Mouse (Mus musculus): Measurements from ENCODE around the gene Klhdc1. TPM values are rescaled to one million over a fixed set of nuclear protein-coding genes. Genes with fewer than 3 reads are reported as not detected.

The Klhdc1 gene
- polyA plus RNA-seq, 1 experiment: 1.8 TPM

DNA sequence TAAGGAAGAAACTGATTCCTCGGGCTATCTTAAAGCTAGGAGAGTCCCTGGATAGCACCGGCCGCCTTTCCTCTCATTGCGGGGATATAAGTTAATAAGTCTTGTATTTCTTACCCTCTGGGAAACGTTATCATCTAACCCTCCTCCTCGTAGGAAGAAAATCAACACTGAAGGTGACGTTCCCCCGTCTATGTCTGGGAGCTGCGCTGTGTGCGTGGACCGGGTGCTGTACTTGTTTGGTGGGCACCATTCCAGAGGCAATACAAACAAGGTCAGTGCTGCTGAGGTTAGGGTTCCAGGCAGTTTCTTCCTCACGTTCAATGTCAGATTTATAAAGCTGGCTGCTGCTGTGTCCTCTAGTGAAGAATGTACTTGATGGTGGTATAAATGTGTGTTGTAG lies 61.2 kb downstream of the Klhdc1 start:
- Histone ChIP-seq H3K36me3 (ENCODE audit: control insufficient read depth, insufficient read depth) (peaks cover 54% of the 10 kb centered on the region), H3K27me3 (ENCODE audit: control insufficient read depth, insufficient read depth, insufficient read length) (no peaks in the 10 kb centered on the region)

DNA sequence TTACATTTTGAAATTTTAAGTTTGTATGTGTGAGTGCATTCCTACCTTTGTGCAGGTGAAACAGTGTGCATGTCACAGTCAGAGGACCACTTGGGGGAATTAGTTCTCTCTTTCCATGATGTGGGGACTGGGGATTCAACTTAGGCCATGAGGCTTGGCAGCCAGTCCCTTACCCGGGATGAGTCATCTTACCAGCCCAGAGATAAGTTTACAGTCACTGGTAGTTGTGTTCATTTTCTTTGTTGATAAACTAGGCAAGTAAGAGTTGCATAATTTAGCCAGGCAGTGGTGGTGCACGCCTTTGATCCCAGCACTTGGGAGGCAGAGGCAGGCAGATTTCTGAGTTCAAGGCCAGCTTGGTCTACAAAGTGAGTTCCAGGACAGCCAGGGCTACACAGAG lies 63.1 kb downstream of the Klhdc1 start:
- TF ChIP-seq MYOD1 (IDR thresholded peaks at IDR 0.05; ENCODE audit: control insufficient read depth, insufficient read length, low read depth) (no peak), FOSL1 (IDR thresholded peaks at IDR 0.05; ENCODE audit: insufficient read depth, low read length, poor library complexity, severe bottlenecking) (no peak), CEBPB (IDR thresholded peaks at IDR 0.05; ENCODE audit: low read depth) (no peak), MAX (IDR thresholded peaks at IDR 0.05) (no peak)
- H3K36me3 ChIP-seq (ENCODE audit: control insufficient read depth, insufficient read depth): peaks cover 72% of the 10 kb centered on the region
- peaks cover 15% of the 10 kb centered on the region for H3K79me3 ChIP-seq (ENCODE audit: low read depth)
- H3ac ChIP-seq (ENCODE audit: control insufficient read depth, insufficient read length, low read depth): no peak overlapping the region
- H3K4me3 ChIP-seq (ENCODE audit: insufficient read depth, poor library complexity, severe bottlenecking): no peak overlapping the region
- peaks cover 20% of the 10 kb centered on the region for H3K79me2 ChIP-seq (ENCODE audit: control insufficient read depth, insufficient read depth)
- H3K27me3 ChIP-seq (ENCODE audit: control insufficient read depth, insufficient read depth, insufficient read length): no peaks in the 10 kb centered on the region

More for the DNA sequence above, 61.2 kb downstream of the Klhdc1 start:
- H3K4me3 ChIP-seq (ENCODE audit: insufficient read depth, poor library complexity, severe bottlenecking): no peak overlapping the region
- no peak overlapping the region for H3ac ChIP-seq (ENCODE audit: control insufficient read depth, insufficient read length, low read depth)
- peaks cover 39% of the 10 kb centered on the region for H3K79me2 ChIP-seq (ENCODE audit: control insufficient read depth, insufficient read depth)
- peaks cover 29% of the 10 kb centered on the region for H3K79me3 ChIP-seq (ENCODE audit: low read depth)
- no peak for TF ChIP-seq MAX (IDR thresholded peaks at IDR 0.05)
- TF ChIP-seq CTCF (IDR thresholded peaks at IDR 0.05; ENCODE audit: control insufficient read depth, insufficient read depth, insufficient read length): no peak
- no peak for TF ChIP-seq MYOD1 (IDR thresholded peaks at IDR 0.05; ENCODE audit: control insufficient read depth, insufficient read length, low read depth)
- TF ChIP-seq CEBPB (IDR thresholded peaks at IDR 0.05; ENCODE audit: low read depth): no peak
- no peak for TF ChIP-seq USF1 (IDR thresholded peaks at IDR 0.05; ENCODE audit: low read depth)
- no peak for TF ChIP-seq FOSL1 (IDR thresholded peaks at IDR 0.05; ENCODE audit: insufficient read depth, low read length, poor library complexity, severe bottlenecking)
- no peak for TF ChIP-seq MYOG (IDR thresholded peaks at IDR 0.05; ENCODE audit: control insufficient read depth, extremely low read depth, insufficient read length)

DNA sequence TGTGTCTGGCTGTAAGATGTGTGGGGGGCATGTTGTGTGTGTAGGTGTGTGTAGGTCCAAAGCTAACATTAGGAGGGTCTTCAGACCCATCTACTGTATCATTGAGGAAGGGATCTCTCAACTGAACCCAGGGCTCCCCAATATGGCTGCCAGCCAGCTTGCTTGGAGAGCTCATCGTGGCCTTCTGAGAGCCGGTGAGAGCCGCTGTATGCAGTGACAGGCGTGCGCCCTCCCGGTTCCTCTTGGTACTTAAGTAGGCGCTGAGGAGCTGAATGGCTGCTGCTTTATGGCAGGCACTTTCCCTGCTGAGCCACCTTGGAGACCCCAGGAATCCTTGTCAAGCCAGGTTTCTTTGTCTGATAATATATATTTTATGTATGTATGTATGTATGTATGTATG lies 65.4 kb downstream of the Klhdc1 start:
- H3K79me2 ChIP-seq (ENCODE audit: control insufficient read depth, insufficient read depth): no peaks in the 10 kb centered on the region
- no peak overlapping the region for H3ac ChIP-seq (ENCODE audit: control insufficient read depth, insufficient read length, low read depth)
- no peaks in the 10 kb centered on the region for H3K27me3 ChIP-seq (ENCODE audit: control insufficient read depth, insufficient read depth, insufficient read length)
- H3K36me3 ChIP-seq (ENCODE audit: control insufficient read depth, insufficient read depth): peaks cover 82% of the 10 kb centered on the region
- H3K4me3 ChIP-seq (ENCODE audit: insufficient read depth, poor library complexity, severe bottlenecking): no peak overlapping the region
- peaks cover 2% of the 10 kb centered on the region for H3K79me3 ChIP-seq (ENCODE audit: low read depth)
- TF ChIP-seq MAX (IDR thresholded peaks at IDR 0.05) (no peak), USF1 (IDR thresholded peaks at IDR 0.05; ENCODE audit: low read depth) (no peak), CEBPB (IDR thresholded peaks at IDR 0.05; ENCODE audit: low read depth) (no peak), CTCF (IDR thresholded peaks at IDR 0.05; ENCODE audit: control insufficient read depth, insufficient read depth, insufficient read length) (no peak), MYOG (IDR thresholded peaks at IDR 0.05; ENCODE audit: control insufficient read depth, extremely low read depth, insufficient read length) (no peak), MYOD1 (IDR thresholded peaks at IDR 0.05; ENCODE audit: control insufficient read depth, insufficient read length, low read depth) (no peak), FOSL1 (IDR thresholded peaks at IDR 0.05; ENCODE audit: insufficient read depth, low read length, poor library complexity, severe bottlenecking) (no peak)

DNA sequence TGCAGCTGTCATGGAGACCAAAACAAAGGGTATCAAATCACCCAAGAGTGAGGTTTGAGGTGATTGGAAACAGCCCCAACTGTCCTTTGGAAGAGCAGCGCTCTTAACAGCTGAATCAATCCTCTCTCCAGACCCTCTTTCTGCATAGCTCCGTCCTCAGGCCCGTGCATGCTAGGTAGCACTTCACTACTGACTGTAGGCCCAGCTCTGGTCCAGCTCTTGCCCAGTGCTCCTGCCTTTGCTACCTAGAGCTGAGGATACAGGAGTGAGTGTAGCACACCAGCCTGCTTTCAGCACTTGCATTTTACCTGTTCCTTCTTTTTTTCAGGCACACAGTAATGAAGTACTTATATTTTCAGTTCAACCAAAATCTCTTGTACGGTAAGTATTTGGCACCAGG lies 68.7 kb downstream of the Klhdc1 start:
- Histone ChIP-seq H3K4me3 (ENCODE audit: insufficient read depth, poor library complexity, severe bottlenecking) (no peak overlapping the region), H3K79me3 (ENCODE audit: low read depth) (peaks cover 2% of the 10 kb centered on the region), H3K79me2 (ENCODE audit: control insufficient read depth, insufficient read depth) (no peaks in the 10 kb centered on the region), H3K27me3 (ENCODE audit: control insufficient read depth, insufficient read depth, insufficient read length) (no peaks in the 10 kb centered on the region), H3ac (ENCODE audit: control insufficient read depth, insufficient read length, low read depth) (no peak overlapping the region), H3K36me3 (ENCODE audit: control insufficient read depth, insufficient read depth) (peaks cover 92% of the 10 kb centered on the region)
- TF ChIP-seq USF1 (IDR thresholded peaks at IDR 0.05; ENCODE audit: low read depth): no peak
- TF ChIP-seq CEBPB (IDR thresholded peaks at IDR 0.05; ENCODE audit: low read depth): no peak
- no peak for TF ChIP-seq CTCF (IDR thresholded peaks at IDR 0.05; ENCODE audit: control insufficient read depth, insufficient read depth, insufficient read length)
- no peak for TF ChIP-seq MYOG (IDR thresholded peaks at IDR 0.05; ENCODE audit: control insufficient read depth, extremely low read depth, insufficient read length)

DNA sequence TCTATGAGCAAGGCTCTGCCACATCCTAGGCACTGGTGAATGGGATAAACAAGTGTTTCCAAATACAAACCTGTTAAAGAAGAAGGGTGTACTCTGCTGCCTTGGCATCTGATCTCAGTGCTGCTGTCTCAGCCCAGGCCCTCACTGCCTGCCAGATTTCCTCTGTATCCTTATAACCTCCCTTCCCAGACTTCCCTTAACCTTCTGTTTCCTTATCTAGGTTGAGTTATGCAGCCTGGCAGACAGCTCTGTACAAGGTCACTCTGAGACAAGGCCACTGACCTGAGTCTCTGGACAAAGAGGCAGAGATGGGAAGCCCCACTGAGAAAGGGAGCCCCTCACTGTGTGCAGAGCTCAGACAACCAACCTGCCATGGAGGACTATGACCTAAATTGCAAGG lies 77.5 kb downstream of the Klhdc1 start:
- peaks cover 91% of the 10 kb centered on the region for H3K36me3 ChIP-seq (ENCODE audit: control insufficient read depth, insufficient read depth)
- H3K79me3 ChIP-seq (ENCODE audit: low read depth): no peaks in the 10 kb centered on the region
- TF ChIP-seq MYOG (IDR thresholded peaks at IDR 0.05; ENCODE audit: control insufficient read depth, extremely low read depth, insufficient read length): no peak
- no peak for TF ChIP-seq USF1 (IDR thresholded peaks at IDR 0.05; ENCODE audit: low read depth)
- TF ChIP-seq MAX (IDR thresholded peaks at IDR 0.05): no peak
- TF ChIP-seq FOSL1 (IDR thresholded peaks at IDR 0.05; ENCODE audit: insufficient read depth, low read length, poor library complexity, severe bottlenecking): no peak
- TF ChIP-seq CEBPB (IDR thresholded peaks at IDR 0.05; ENCODE audit: low read depth): no peak
- no peak for TF ChIP-seq CTCF (IDR thresholded peaks at IDR 0.05; ENCODE audit: control insufficient read depth, insufficient read depth, insufficient read length)
- TF ChIP-seq MYOD1 (IDR thresholded peaks at IDR 0.05; ENCODE audit: control insufficient read depth, insufficient read length, low read depth): no peak
- H3K4me3 ChIP-seq (ENCODE audit: insufficient read depth, poor library complexity, severe bottlenecking): no peak overlapping the region
- H3ac ChIP-seq (ENCODE audit: control insufficient read depth, insufficient read length, low read depth): no peak overlapping the region
- no peaks in the 10 kb centered on the region for H3K79me2 ChIP-seq (ENCODE audit: control insufficient read depth, insufficient read depth)
- H3K27me3 ChIP-seq (ENCODE audit: control insufficient read depth, insufficient read depth, insufficient read length): no peaks in the 10 kb centered on the region

DNA sequence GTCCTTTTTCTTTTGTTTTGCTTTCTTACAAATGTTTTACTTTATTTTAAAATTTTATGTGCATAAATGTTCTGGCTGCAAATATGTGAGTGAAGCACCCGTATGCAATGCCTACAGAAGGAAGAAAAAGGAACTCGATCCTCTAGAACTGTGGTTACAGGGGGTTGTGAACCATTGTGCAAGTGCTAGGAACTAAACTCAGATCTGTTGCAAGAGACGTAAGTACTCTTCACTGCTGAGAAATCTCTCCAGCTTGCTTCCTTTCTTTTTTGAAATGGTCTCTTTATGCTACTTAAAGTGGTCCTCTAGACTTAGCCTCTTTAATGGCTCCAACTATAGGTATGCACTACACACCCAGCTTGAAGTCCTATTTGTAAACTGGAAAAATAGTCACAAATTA lies 90.2 kb downstream of the Klhdc1 start:
- peaks cover 6% of the 10 kb centered on the region for H3K79me2 ChIP-seq (ENCODE audit: control insufficient read depth, insufficient read depth)
- H3K79me3 ChIP-seq (ENCODE audit: low read depth): no peaks in the 10 kb centered on the region
- H3K27me3 ChIP-seq (ENCODE audit: control insufficient read depth, insufficient read depth, insufficient read length): no peaks in the 10 kb centered on the region
- H3ac ChIP-seq (ENCODE audit: control insufficient read depth, insufficient read length, low read depth): no peak overlapping the region
- no peak overlapping the region for H3K4me3 ChIP-seq (ENCODE audit: insufficient read depth, poor library complexity, severe bottlenecking)
- H3K36me3 ChIP-seq (ENCODE audit: control insufficient read depth, insufficient read depth): peaks cover 82% of the 10 kb centered on the region
- TF ChIP-seq FOSL1 (IDR thresholded peaks at IDR 0.05; ENCODE audit: insufficient read depth, low read length, poor library complexity, severe bottlenecking): no peak
- no peak for TF ChIP-seq CTCF (IDR thresholded peaks at IDR 0.05; ENCODE audit: control insufficient read depth, insufficient read depth, insufficient read length)
- TF ChIP-seq MYOD1 (IDR thresholded peaks at IDR 0.05; ENCODE audit: control insufficient read depth, insufficient read length, low read depth): no peak
- TF ChIP-seq MYOG (IDR thresholded peaks at IDR 0.05; ENCODE audit: control insufficient read depth, extremely low read depth, insufficient read length): no peak
- no peak for TF ChIP-seq MAX (IDR thresholded peaks at IDR 0.05)
- TF ChIP-seq CEBPB (IDR thresholded peaks at IDR 0.05; ENCODE audit: low read depth): no peak
- no peak for TF ChIP-seq USF1 (IDR thresholded peaks at IDR 0.05; ENCODE audit: low read depth)
